Mouse (Mus musculus) ES-Bruce4 (cell line): ENCODE results near the gene Polr1d. TPM values are rescaled to one million over a fixed set of nuclear protein-coding genes. Genes with fewer than 3 reads are reported as not detected.

Experiments
- H3K27ac ChIP-seq: 2 replicates; pipeline ENCODE4 v1.5.1; 2012; ENCODE audit warnings: low read length, inconsistent platforms; ENCODE audit not compliant: insufficient read depth
- H3K27me3 ChIP-seq: 2 replicates; pipeline ENCODE4 v1.6.1; 2012; ENCODE audit warnings: mild to moderate bottlenecking, low read length, inconsistent platforms; ENCODE audit not compliant: control insufficient read depth, poor library complexity, insufficient read depth, severe bottlenecking
- H3K36me3 ChIP-seq: 2 replicates; pipeline ENCODE4 v1.6.1; 2012; ENCODE audit warnings: inconsistent platforms, mild to moderate bottlenecking, low read length, moderate library complexity; ENCODE audit not compliant: control insufficient read depth, poor library complexity, insufficient read depth, severe bottlenecking
- H3K4me1 ChIP-seq: one replicate; pipeline ENCODE4 v1.8.1; 2011; ENCODE audit warnings: low read length; ENCODE audit not compliant: control insufficient read depth, insufficient read depth
- H3K4me3 ChIP-seq: 2 replicates; pipeline ENCODE4 v1.5.1; 2011; ENCODE audit warnings: low read depth, mild to moderate bottlenecking, low read length
- H3K9ac ChIP-seq: 2 replicates; pipeline ENCODE4 v1.6.1; 2012; ENCODE audit warnings: low read depth, mild to moderate bottlenecking, inconsistent platforms; ENCODE audit not compliant: poor library complexity, severe bottlenecking
- H3K9me3 ChIP-seq: replicated peaks from 2 replicates; pipeline ENCODE4 v1.6.1; 2012; ENCODE audit warnings: mild to moderate bottlenecking, low read length, inconsistent platforms; ENCODE audit not compliant: control insufficient read depth, poor library complexity, insufficient read depth, severe bottlenecking
- CTCF ChIP-seq: IDR thresholded peaks from one replicate; pipeline ENCODE4 v1.8.1; 2011; ENCODE audit warnings: low read depth, low read length
- EP300 ChIP-seq: IDR thresholded peaks from 2 replicates; pipeline ENCODE4 v1.6.1; 2011; ENCODE audit warnings: low read depth, low read length; ENCODE audit not compliant: insufficient read depth
- POLR2A ChIP-seq: IDR thresholded peaks from one replicate; pipeline ENCODE4 v1.8.1; 2011; ENCODE audit warnings: low read length; ENCODE audit not compliant: insufficient read depth
- polyA plus RNA-seq: library from polyadenylated mRNA; stranded (reverse); fragments of >200 nt; gene quantifications from 2 replicates; pipeline ENCODE4 v1.2.4, GENCODE M21; 2011; ENCODE audit warnings: low read depth; ENCODE audit not compliant: missing spikeins, insufficient read depth, insufficient read length

The Polr1d gene
- polyA plus RNA-seq, 1 experiment, result 149 TPM

DNA sequence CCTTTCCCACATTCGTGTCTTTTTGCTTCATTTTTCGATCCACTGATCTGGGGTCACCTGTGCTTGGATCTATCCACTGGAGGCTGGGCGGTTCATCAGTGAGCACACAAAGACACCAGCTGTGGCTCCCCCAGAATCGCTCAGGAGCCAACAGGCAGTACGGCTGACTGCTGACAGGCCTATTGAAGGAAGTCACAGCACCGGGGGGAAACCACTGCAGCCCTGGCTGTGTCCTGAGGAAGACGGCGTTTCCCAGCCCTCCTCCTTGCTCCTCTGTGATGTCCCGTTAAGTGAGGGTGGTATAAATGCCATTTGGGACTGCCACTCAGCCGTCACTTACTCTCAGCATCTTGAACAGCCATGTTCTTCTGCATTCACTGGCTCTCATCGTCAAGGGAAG lies 30.9 kb upstream of the Polr1d start:
- H3K4me1 ChIP-seq, result no peaks in the 10 kb centered on the region
- H3K9me3 ChIP-seq, result no peaks in the 10 kb centered on the region
- H3K27ac ChIP-seq, result no peak overlapping the region
- TF ChIP-seq EP300 (no peak), CTCF (no peak), POLR2A (no peak)
- no peak overlapping the region for H3K9ac ChIP-seq
- H3K4me3 ChIP-seq, result no peak overlapping the region
- H3K36me3 ChIP-seq, result no peaks in the 10 kb centered on the region
- H3K27me3 ChIP-seq, result no peaks in the 10 kb centered on the region

DNA sequence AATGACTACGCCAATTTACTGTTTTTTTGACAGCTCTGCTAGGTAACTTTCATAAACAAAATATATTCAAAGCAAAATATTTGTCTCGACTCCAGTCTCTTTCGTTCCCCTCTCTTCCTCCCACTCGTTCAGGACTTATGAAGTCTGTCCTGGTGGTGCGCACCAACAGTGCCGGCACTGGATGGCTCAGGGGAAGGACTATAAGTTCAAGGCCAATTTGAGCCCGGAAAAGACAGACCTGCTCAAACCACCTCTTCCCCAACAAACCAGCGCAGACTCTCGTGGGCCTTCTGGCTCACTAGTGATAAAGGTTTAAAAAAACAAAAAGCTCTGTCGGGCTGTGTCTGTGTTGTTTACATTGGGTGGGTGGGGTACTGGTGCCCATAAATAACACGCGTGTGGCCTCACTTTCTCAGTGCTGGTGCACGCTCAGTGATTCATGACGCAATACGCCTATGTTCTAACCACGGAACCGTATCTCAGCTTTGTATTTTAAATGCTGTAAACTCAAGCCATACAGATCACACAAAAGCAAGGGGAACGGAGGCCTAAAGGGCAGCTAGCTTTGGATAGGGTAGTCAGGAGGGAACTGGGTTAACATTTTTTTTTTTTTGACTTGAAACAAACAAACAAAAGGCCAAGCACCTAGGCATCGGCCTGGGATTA lies 27.2 kb upstream of the Polr1d start:
- H3K4me3 ChIP-seq, result no peak overlapping the region
- H3K27ac ChIP-seq, result no peak overlapping the region
- H3K36me3 ChIP-seq, result no peaks in the 10 kb centered on the region
- no peaks in the 10 kb centered on the region for H3K27me3 ChIP-seq
- no peaks in the 10 kb centered on the region for H3K9me3 ChIP-seq
- TF ChIP-seq CTCF (no peak), POLR2A (no peak), EP300 (no peak)
- no peak overlapping the region for H3K9ac ChIP-seq
- H3K4me1 ChIP-seq, result no peaks in the 10 kb centered on the region

DNA sequence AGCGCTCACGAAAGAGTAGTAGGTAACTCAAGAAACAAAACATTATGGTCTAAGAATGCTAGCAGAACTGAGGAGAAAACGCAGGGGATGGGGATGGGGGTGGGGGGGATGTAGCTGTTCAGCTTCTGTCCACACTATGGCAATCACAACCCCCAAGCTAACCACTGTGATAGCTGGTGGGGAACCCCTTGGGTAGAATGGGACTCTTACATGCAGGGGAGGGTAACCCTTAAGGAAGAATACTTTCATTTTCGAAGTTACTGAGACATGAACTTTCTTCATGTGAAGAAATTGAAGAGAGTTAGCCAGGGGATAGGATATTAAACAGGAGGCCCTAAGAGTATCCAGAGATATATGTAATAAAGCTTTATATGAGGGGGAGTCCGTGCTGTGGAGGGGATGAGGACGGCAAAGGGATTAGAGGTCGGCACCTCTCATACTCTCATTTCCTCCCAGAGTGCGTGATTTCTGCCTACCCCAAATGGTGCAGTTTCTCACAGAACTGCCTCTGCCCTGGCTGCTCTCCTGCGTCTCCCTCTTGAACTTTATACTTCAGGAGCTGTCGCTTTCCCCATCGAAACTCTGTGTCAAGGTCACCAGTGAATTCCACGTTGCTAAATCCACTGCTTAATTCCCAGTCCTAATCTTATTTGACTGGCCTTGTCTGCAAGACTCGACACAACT lies 25.9 kb upstream of the Polr1d start:
- H3K9me3 ChIP-seq, result no peaks in the 10 kb centered on the region
- no peak overlapping the region for H3K9ac ChIP-seq
- H3K4me1 ChIP-seq, result no peaks in the 10 kb centered on the region
- no peak overlapping the region for H3K4me3 ChIP-seq
- TF ChIP-seq EP300, result no peak
- no peak for TF ChIP-seq POLR2A
- no peak for TF ChIP-seq CTCF
- no peak overlapping the region for H3K27ac ChIP-seq
- H3K36me3 ChIP-seq, result no peaks in the 10 kb centered on the region
- H3K27me3 ChIP-seq, result no peaks in the 10 kb centered on the region

DNA sequence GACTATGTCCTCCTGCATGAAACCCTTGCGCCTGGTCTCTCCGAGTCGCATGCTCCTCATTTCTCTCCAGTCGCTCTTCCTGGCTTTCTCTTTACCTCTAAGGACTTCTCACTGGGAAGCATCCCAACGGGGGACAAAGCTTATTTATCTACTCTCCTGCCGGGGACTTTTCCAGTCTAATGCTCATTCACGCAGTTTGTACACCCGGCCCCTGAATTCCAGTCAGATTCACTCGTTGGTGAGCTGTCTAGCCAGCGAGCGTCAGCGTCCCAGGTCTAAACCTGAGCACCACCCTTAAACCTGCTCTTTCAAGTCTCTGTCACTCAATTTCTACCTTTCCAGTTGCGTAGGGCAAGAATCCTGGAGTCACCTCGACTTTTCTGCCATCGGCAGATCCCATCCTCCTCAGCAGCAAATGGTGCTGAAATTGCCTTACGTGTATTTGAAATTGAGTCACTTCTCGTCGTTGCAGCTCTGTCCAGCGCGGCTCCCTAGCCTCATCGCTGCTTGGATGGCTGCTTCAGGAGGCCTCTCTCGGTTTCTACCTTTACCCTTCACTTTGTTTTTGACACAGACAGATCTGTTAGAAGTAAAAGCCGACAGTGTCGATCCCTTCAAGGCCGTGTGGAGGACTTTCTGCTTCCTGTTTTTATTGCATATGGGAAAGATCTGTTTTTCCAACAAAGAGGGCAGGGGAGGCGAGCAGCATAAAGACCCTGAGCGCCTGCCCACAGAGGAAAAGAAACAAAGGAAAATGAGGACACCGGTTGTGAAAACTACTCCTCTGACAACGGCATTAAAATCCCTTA lies 25.1 kb upstream of the Polr1d start:
- Histone ChIP-seq H3K27ac (no peak overlapping the region), H3K9me3 (no peaks in the 10 kb centered on the region), H3K36me3 (no peaks in the 10 kb centered on the region), H3K27me3 (no peaks in the 10 kb centered on the region), H3K4me3 (no peak overlapping the region), H3K4me1 (no peaks in the 10 kb centered on the region), H3K9ac (no peak overlapping the region)
- TF ChIP-seq EP300 (no peak), POLR2A (no peak), CTCF (no peak)

DNA sequence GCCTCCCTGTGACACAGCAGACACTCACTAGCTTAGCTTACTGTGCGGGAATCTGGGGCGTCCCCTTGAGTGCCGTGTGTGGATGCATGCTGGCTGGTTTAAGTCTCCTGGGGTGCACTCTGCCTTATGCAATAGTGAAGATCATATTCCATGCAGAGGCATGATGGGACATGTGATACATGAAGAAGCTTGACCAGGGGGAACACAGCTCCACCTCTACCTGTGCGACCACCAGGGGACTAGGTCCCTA lies 24.6 kb upstream of the Polr1d start:
- no peak for TF ChIP-seq POLR2A
- TF ChIP-seq EP300, result no peak
- H3K9ac ChIP-seq, result no peak overlapping the region
- H3K9me3 ChIP-seq, result no peaks in the 10 kb centered on the region
- no peaks in the 10 kb centered on the region for H3K36me3 ChIP-seq
- H3K4me3 ChIP-seq, result no peak overlapping the region
- no peak overlapping the region for H3K27ac ChIP-seq
- no peaks in the 10 kb centered on the region for H3K27me3 ChIP-seq
- H3K4me1 ChIP-seq, result no peaks in the 10 kb centered on the region

DNA sequence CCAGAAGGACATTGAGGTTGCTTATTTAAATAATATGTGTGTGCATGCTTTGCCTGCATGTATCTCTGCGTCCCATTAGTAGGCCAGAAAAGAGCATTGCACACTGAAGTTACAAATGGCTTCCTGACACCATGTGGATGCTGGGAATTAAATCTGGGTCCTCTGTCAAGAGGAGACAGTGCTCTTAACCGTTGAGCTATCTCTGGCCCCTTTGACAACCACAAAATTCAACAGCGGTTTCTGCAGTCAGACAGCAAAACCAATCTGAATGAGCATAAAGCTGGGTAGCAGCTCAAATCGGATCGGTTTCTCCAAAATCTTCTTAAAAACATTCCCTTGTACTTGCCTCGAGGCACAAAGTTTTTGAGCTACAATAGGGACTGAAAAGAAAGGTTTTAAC lies 23.8 kb upstream of the Polr1d start:
- no peaks in the 10 kb centered on the region for H3K9me3 ChIP-seq
- no peak overlapping the region for H3K9ac ChIP-seq
- no peak for TF ChIP-seq CTCF
- no peaks in the 10 kb centered on the region for H3K4me1 ChIP-seq
- no peaks in the 10 kb centered on the region for H3K27me3 ChIP-seq
- H3K27ac ChIP-seq, result no peak overlapping the region
- no peaks in the 10 kb centered on the region for H3K36me3 ChIP-seq
- H3K4me3 ChIP-seq, result no peak overlapping the region
